Mouse (Mus musculus) embryonic stem cell, embryonic (primary cell): ENCODE measurements around the gene Nrn1.

Source experiments
- CTCF ChIA-PET, 4 experiments: fragments of 300-600 bp in 2 of 4; fragments of 350-600 bp in 2 of 4; sonication (Branson Sonifier 250); formaldehyde crosslinking; loops; one replicate each; lab custom pipeline; 2022; ENCODE audit warnings: inconsistent platforms in 2 of 4; lab: Charles Lee
- POLR2A ChIA-PET, 4 experiments: fragments of 300-600 bp in 2 of 4; fragments of 350-600 bp in 2 of 4; sonication (Branson Sonifier 250); formaldehyde crosslinking; loops; one replicate each; lab custom pipeline; 2022; ENCODE audit warnings: antibody characterized with exemption in 4 of 4, inconsistent platforms in 1 of 4; lab: Charles Lee

Gene Nrn1

GRCm38 (mm10) chr13:36734731-36735571 lies at the start of gene Nrn1:
Gene Nrn1 (minus strand): TSS chr13:36735131.
- ChIA-PET CTCF (interaction anchor here in 1 of 4 experiments (1.0 kb wide), 1 partner anchor 11 kb away, joined by 3 read pairs; no protein-coding TSS in a partner anchor), POLR2A (interaction anchor here in 2 of 4 experiments (1.0 to 1.9 kb wide), 3 partner anchors 8 to 767 kb away, joined by 3 to 7 read pairs (median 3); no protein-coding TSS in a partner anchor)

- POLR2A ChIA-PET, result no interaction called here
These were observed 44.7 kb upstream of the Nrn1 start for GRCm38 (mm10) chr13:36779626-36780025.

GRCm38 (mm10) chr13:36766801-36767200 lies 31.9 kb upstream of the Nrn1 start:
- ChIA-PET CTCF (no interaction called here), POLR2A (no interaction called here)

More at GRCm38 (mm10) chr13:36779626-36780025, 44.7 kb upstream of the Nrn1 start:
- CTCF ChIA-PET, result no interaction called here

GRCm38 (mm10) chr13:36751861-36752260 lies 16.9 kb upstream of the Nrn1 start:
- POLR2A ChIA-PET, result interaction anchor here in 1 of 4 experiments (0.6 kb wide), 1 partner anchor 22 kb away, joined by 7 read pairs; no protein-coding TSS in a partner anchor
- CTCF ChIA-PET, result no interaction called here

GRCm38 (mm10) chr13:36750056-36750455 lies 15.1 kb upstream of the Nrn1 start:
- CTCF ChIA-PET, result no interaction called here
- POLR2A ChIA-PET, result no interaction called here

- CTCF ChIA-PET, result no interaction called here
- POLR2A ChIA-PET, result interaction anchor here in 3 of 4 experiments (1.0 to 1.3 kb wide), 5 partner anchors 9 to 697 kb away, joined by 3 to 5 read pairs (median 4); partner anchors contain the start of genes Fars2 (in 1 of the 3) and Lyrm4 (in 1 of the 3)
These were observed 1.7 kb upstream of the Nrn1 start for GRCm38 (mm10) chr13:36736619-36736996.

GRCm38 (mm10) chr13:36735901-36736618 lies 1.1 kb upstream of the Nrn1 start:
- POLR2A ChIA-PET, result interaction anchor here in 3 of 4 experiments (0.7 to 1.9 kb wide), 8 partner anchors 8 to 697 kb away, joined by 3 to 7 read pairs (median 4); partner anchors contain the start of genes Fars2 (in 1 of the 3) and Lyrm4 (in 1 of the 3)
- CTCF ChIA-PET, result no interaction called here

GRCm38 (mm10) chr13:36733989-36734690 lies 791 bp downstream of the Nrn1 start:
- ChIA-PET CTCF (interaction anchor here in 1 of 4 experiments (1.0 kb wide), 1 partner anchor 10 kb away, joined by 3 read pairs; no protein-coding TSS in a partner anchor), POLR2A (interaction anchor here in 2 of 4 experiments (0.7 to 1.9 kb wide), 5 partner anchors 7 to 766 kb away, joined by 3 to 7 read pairs (median 3); no protein-coding TSS in a partner anchor)

GRCm38 (mm10) chr13:36733566-36733965 lies 1.4 kb downstream of the Nrn1 start:
- ChIA-PET CTCF (no interaction called here), POLR2A (interaction anchor here in 1 of 4 experiments (1.3 kb wide), 1 partner anchor 9 kb away, joined by 3 read pairs; no protein-coding TSS in a partner anchor)

GRCm38 (mm10) chr13:36732891-36733490 lies 1.9 kb downstream of the Nrn1 start:
- POLR2A ChIA-PET, result interaction anchor here in 1 of 4 experiments (0.7 to 1.3 kb wide), 2 partner anchors 8 kb away, joined by 3 read pairs; no protein-coding TSS in a partner anchor
- CTCF ChIA-PET, result no interaction called here

GRCm38 (mm10) chr13:36731931-36732461 lies 2.9 kb downstream of the Nrn1 start:
- ChIA-PET POLR2A (interaction anchor here in 3 of 4 experiments (0.6 to 1.2 kb wide), 5 partner anchors 7 to 992 kb away, joined by 3 to 4 read pairs (median 3); no protein-coding TSS in a partner anchor), CTCF (interaction anchor here in 2 of 4 experiments (0.5 to 0.6 kb wide), 3 partner anchors 111 to 737 kb away, joined by 3 to 12 read pairs (median 6); no protein-coding TSS in a partner anchor)

- ChIA-PET POLR2A (interaction anchor here in 3 of 4 experiments (0.6 to 1.2 kb wide), 4 partner anchors 14 to 991 kb away, joined by 3 to 4 read pairs (median 3); no protein-coding TSS in a partner anchor), CTCF (interaction anchor here in 2 of 4 experiments (0.5 to 0.6 kb wide), 2 partner anchors 110 to 738 kb away, joined by 6 to 12 read pairs; no protein-coding TSS in a partner anchor)
These were observed 3.7 kb downstream of the Nrn1 start for GRCm38 (mm10) chr13:36731016-36731930.

- POLR2A ChIA-PET, result no interaction called here
These were observed 4.6 kb downstream of the Nrn1 start for GRCm38 (mm10) chr13:36730341-36730761.

GRCm38 (mm10) chr13:36729731-36730340 lies 5.1 kb downstream of the Nrn1 start:
- CTCF ChIA-PET, result no interaction called here

More at GRCm38 (mm10) chr13:36730341-36730761, 4.6 kb downstream of the Nrn1 start:
- CTCF ChIA-PET, result no interaction called here

GRCm38 (mm10) chr13:36728509-36728908 lies 6.4 kb downstream of the Nrn1 start:
- ChIA-PET POLR2A (interaction anchor here in 2 of 4 experiments (0.6 to 1.7 kb wide), 4 partner anchors 8 to 761 kb away, joined by 5 to 6 read pairs (median 5); no protein-coding TSS in a partner anchor), CTCF (no interaction called here)

More at GRCm38 (mm10) chr13:36729731-36730340, 5.1 kb downstream of the Nrn1 start:
- POLR2A ChIA-PET, result interaction anchor here in 1 of 4 experiments (0.7 kb wide), 1 partner anchor 22 kb away, joined by 7 read pairs; no protein-coding TSS in a partner anchor
